Mouse (Mus musculus) adrenal gland, adult 8-10 months (tissue): ENCODE measurements at regions not wholly inside any gene's neighbourhood (a gene's known extent, or its start where the extent isn't known, plus 50 kb on each side); places are given as distances from the start of the nearest gene placed in this dataset.

Experiments
- DNase-seq: peaks from one replicate; pipeline ENCODE4 v3.0.0; 2022

GRCm38 (mm10) chr12:39586163-39586562, 451.7 kb downstream of the Arl4a start:
- no peak for DNase-seq

DNA sequence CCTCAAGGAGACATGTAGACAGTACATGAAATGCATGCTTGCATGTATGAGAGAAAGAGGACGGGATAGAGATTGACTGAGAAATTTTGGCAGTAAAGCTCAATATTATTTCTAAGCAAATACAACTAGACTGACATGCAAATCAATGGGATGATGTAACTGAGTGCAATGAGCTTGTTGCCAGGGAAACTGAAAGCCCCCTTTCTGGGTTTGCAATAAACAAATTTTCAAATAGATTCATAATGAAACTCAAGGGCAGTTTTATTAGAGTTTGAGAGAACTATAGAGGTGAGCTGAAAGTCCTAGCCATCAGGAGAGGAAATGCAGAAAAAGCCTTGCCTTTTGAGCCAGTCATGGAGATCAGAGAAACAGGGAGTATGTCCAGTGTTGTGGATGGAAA, 460.2 kb downstream of the Arl4a start:
- DNase-seq: no peak

DNA sequence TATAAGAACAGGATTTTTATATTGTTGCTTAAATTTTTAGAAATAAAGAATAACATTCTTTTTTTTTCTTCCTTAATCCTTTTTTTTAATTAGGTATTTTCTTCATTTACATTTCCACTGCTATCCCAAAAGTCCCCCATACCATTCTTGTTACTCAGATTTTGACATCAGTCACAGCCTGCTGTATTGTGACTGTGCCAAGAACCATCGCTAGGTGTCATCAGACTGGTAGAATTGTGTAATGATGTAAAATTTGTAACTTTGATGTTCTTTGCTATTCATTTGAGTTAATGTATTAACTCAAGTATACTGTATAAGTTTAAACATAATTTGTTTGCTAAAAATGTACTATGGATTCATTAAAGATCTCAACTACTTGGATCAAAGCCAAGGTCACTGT, 465.0 kb downstream of the Arl4a start:
- DNase-seq: no peak

DNA sequence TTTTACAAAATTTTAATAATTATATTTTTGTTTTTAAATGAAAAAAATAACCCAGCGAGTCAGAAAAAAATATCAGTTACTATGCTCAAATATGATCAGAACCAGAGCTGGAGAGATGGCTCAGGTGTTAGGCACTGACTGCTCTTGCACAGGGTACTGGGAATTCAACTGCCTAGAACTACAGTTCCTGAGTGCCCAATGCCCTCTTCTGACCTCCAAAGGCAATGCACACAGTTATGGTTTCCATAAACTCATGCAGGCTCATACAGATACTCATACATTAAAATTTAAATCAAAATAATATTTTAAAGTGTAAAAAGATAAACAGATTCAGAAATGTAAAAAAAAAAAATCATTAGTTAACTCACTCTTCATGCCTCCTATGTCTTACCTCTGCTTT, 465.7 kb downstream of the Arl4a start:
- no peak for DNase-seq

GRCm38 (mm10) chr12:39560734-39561446, 476.9 kb downstream of the Arl4a start:
- DNase-seq: no peak

DNA sequence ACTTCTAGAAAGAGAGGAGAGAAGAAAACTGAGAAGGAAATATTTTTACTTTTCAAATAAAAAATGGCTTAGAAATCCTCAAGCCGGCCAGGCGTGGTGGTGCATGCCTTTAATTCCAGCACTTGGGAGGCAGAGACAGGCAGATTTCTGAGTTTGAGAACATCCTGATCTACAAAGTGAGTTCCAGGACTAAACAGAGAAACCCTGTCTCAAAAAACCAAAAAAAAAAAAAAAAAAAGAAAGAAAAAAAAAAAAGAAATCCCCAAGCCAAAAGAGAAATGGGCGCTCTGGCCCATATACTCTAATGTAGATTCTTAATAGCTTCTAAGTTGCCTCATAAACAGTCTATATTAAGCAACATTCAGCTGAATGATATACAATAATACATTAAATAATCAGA, 479.3 kb downstream of the Arl4a start:
- no peak for DNase-seq

GRCm38 (mm10) chr12:39536326-39536725, 501.5 kb downstream of the Arl4a start:
- DNase-seq: no peak

DNA sequence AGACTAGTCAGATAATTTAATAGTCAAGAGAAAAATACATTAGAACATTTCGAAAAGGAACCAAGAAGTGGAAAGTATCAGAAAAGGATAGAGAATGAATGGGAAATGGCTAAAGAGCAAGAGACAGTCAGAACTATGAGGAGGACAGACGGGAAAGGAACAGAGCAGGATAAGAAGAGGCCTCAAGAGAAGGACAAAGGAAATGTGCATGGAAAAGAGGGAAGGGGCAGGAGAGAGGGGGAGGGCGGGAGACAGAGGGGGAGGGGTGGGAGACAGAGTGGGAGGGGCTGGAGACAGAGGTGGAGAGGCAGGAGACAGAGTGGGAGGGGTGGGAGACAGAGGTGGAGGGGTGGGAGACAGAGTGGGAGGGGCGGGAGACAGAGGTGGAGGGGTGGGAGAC, 509.7 kb downstream of the Arl4a start:
- DNase-seq: no peak

DNA sequence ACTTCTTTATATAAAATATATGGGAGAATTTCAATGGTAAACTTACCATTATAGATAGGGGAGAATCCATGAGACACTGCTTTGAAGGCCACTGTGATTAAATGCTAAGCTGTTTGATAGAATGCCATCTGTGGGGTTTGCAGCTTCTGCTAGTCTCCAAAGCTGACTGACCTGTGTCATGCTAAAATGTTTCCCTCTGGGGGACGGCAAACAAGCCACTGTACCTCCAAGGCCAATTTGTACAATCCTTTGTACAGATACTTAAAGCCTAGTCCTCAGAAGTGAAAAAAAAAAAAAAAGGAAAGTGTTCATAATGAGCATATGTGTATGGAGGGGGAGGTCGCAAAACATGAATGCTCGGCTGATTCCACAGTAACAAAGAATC, 510.6 kb downstream of the Arl4a start:
- no peak for DNase-seq

DNA sequence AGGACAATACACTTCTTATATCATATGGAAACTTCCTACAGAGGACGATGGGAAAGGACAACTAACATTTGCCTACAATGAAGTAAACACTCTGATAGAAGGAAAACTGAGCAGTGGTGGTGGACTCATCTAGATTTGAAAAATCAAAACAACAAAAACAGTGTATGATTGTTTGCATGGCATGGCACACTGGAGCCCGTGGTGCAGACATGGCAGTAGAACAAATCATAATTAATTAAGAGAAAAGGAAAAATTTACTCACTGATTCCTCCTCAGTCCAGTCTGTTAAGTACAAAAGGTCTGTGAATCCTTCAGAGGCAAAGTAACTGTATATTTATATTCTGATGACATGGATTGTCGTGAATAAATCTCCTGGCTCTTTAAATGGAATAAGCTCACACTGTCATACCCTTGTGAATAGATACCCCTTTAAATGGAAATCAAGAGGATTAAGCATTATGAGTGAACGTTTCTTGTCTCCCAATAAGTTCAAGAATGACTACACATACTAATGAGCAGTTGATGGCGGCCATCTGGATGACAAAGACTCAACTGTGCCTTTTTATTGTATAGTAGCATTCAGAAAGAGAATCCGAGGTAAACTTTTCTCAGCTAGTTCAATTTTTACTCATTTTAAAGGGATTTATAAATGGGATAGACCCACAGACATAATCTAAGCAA, 511.1 kb downstream of the Arl4a start:
- no peak for DNase-seq

DNA sequence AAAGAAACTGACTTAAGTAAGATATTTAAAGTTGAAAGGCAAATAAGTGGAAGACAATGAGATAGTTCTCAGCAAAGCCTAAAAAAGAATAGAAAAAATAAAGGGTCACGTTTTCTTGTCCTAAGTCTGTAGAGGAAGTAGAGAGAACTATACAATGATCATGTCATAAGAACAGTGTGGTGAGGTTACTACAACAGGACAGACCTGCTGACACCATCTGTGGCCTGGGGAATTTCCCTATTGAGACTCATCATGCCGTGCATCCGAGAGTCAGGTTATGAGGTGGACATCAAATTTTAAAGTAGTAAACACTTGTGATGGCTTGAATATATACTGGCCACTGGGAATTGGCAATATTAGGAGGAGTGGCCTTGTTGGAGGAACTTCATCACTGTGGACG, 522.1 kb downstream of the Arl4a start:
- DNase-seq: no peak

DNA sequence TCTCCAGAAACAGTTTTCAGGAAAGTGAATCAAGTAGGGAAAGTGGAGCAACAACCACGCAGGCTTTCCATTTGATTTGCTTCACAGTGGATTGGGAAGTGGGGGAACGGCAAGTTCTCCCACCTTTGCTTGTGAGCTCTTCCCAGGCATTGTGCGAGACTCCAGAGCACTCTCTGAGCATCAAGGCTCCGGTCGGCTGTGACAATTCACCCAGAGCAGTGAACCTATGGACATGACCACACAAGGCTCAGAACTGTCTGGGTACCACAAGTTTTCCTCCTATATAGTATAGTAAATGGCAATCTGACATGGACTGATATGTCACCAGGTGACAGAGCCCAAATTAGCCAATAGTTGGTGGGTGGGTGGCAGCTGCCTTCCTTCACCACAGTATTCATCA, 527.0 kb downstream of the Arl4a start:
- DNase-seq: no peak

DNA sequence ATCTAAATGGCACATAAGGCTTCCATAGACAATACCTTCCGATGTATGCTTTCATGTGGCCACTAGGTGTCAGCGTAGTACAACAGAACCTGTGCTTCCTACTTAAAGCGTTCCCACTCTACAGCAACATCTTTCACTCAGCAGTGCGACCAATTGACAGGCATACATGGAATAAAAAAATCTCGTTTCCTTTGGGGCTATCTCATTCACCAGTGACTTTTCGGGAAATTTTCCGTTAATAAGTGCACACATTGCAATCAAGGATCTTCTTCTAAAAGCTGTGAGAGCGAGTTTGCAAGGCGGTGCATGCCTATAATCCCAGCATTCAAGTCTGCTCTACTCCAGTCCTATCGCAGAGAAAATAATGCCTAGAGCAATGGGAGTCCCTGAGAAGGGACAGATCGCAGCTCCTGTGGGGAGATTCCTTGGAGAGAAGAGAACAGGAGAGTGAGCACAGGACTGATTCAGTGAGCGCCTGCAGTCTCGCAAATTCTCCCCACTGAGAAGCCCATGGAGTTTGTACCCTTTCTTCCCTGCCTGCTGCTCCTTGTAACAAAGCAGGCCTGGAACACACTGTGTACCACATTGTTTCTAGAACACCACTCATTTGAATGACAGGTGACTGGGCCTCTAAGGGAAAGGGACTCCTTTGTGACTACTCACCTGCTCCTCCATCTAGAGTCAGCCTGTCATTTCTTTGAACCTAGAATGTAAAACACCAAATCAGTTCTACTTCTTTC, 527.6 kb downstream of the Arl4a start:
- DNase-seq: peak; percentile 30

DNA sequence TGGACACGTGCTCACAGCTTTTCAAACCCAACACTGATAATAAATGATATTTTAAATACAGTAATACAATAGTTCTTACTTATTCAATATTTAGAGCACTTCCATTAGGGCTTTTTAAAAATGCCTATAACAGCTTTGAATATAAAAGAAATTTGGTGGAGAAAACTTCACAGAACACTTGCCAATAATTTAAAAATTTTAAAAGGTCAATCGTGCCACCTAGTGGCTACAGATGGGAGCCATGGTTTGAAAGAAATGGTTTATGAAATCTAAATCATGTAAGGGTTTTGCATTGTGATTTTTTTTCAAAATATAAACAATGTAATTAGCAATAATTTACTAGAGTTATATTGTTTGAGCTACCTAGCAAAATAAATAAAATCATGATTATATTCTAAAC, 541.6 kb downstream of the Arl4a start:
- no peak for DNase-seq

DNA sequence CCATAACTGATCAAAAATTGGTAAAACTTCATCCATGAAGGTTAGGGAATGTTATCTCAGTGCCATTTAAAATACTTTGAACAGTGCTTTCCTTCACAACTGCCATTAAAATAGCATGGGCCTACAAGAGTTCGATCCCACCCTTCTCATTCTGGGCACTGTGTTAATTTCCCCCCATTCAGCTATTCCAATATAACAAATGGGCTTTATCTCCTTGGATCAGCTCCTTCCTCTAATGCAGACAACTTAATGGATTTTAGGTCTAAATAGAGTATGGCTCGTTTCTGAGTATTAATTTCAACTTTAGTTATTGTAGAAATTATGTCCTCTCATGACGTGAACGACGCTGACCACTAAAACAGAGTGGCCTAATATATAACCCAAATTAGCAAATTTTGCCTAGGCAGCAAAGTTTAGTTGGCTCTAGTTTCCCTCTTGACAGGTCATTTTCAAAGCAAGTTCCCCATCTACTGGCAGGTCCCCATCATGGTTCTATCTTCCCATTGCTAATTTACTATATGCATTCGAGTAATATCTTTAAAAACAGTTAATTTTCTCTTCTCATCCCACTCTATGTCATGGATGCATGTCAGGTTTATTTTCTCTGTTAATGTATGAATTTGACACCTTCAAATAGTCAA, 544.1 kb downstream of the Arl4a start:
- DNase-seq: no peak

GRCm38 (mm10) chr12:39493114-39493513, 544.7 kb downstream of the Arl4a start:
- DNase-seq: no peak

GRCm38 (mm10) chr12:39472984-39473383, 564.8 kb downstream of the Arl4a start:
- DNase-seq: no peak
